Mouse (Mus musculus) lung, postnatal 0 days (tissue): ENCODE measurements around the gene Dand5.

Experiments
- CTCF ChIP-seq: IDR thresholded peaks from 2 replicates; pipeline ENCODE4 v1.5.1; 2016; ENCODE audit warnings: antibody characterized with exemption, mild to moderate bottlenecking
- EP300 ChIP-seq: IDR thresholded peaks from 2 replicates; pipeline ENCODE4 v1.6.1; 2016; ENCODE audit warnings: antibody characterized with exemption, mild to moderate bottlenecking, control low read depth

- TF ChIP-seq EP300 (no peak), CTCF (no peak)
These were observed 36.6 kb downstream of the Dand5 start for GRCm38 (mm10) chr8:84785756-84786677.
